Comparison of ENCODE assay signal across 8 mouse cellular contexts in the genomic region with DNA sequence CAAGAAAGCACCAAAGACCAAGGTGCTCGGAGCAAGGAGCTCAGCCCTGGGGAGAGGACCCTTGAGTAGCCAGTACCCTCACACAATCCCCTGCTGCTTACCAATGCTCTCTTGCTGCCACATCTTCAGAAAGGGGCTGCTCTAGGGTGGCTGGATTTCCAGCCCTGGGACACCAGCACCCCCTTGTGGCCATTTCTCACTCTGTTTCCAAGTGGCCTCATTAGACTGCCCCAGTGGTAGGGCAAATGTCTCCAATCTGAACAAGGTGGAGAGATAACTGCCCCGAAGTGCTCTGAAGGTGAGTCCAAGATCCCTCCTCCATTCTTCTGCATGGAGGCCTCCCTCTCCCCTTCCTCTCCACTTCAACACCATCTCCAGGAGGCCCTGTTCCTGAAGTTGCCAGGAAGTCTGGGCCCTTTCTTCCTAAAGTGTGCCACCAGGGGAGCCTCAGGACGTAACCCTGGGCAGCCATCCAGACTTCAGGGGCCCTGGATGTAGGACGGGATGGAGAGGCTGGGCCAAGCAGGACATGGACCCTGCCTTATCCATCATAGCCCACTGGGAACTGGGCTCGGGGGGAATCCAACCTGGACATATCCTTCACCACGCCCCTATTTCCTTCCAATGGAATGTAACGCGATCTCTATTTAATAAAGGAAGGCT. TPM values are rescaled to one million over a fixed set of nuclear protein-coding genes. Genes with fewer than 3 reads are reported as not detected.
DNase-seq lines count a peak whose midpoint lies in the region; ATAC-seq and TF ChIP-seq lines count a peak whose summit lies in the region.

No protein-coding gene starts in this region.

- H3K4me1 ChIP-seq in ES-Bruce4 (ENCODE audit: control insufficient read depth, insufficient read depth, low read length): no peaks in the 10 kb centered on the region
- peaks cover 35% of the 10 kb centered on the region for H3K4me1 ChIP-seq in forebrain, embryonic 10.5 days
- H3K4me1 ChIP-seq in lung, embryonic 14.5 days (ENCODE audit: insufficient read depth): peaks cover 21% of the 10 kb centered on the region
- peaks cover 7% of the 10 kb centered on the region; the same call in 1 of the 2 replicates for H3K4me1 ChIP-seq in olfactory bulb, adult 2 months (ENCODE audit: control insufficient read depth, insufficient read depth, low read length)

- 53% methylated on average over 8 of the region's 8 CpGs for WGBS in forebrain, embryonic 10.5 days
- WGBS in lung, embryonic 14.5 days: 54% methylated on average over 8 of the region's 8 CpGs
- WGBS in olfactory bulb, adult 2 months: 57% methylated on average over 8 of the region's 8 CpGs

- intact Hi-C loops in heart, postnatal 10 days (cut with DNase I): loop anchor here (1.0 to 5.0 kb wide), 2 partner anchors 35 to 147 kb away; a partner anchor contains a TSS

- no peak for TF ChIP-seq POLR2A in ES-Bruce4 (IDR thresholded peaks at IDR 0.05; ENCODE audit: insufficient read depth, low read length)
- TF ChIP-seq POLR2A in olfactory bulb, adult 2 months (IDR thresholded peaks at IDR 0.05; ENCODE audit: insufficient read depth, low read depth, low read length): no peak

- peak; percentile 90 for TF ChIP-seq CTCF in ES-Bruce4 (IDR thresholded peaks at IDR 0.05; ENCODE audit: low read depth, low read length)
- TF ChIP-seq CTCF in layer of hippocampus, adult 2 months (conservative IDR thresholded peaks at IDR 0.05): peak; percentile 94
- peak; percentile 96 for TF ChIP-seq CTCF in lung, embryonic 14.5 days (IDR thresholded peaks at IDR 0.05; ENCODE audit: low read depth)
- TF ChIP-seq CTCF in olfactory bulb, adult 2 months (IDR thresholded peaks at IDR 0.05; ENCODE audit: insufficient read depth, low read depth, low read length): peak; percentile 54; the same call in 1 of the 2 replicates

- peak; percentile 52 for ATAC-seq in lung, embryonic 14.5 days (ENCODE audit: insufficient read depth)

- no peaks in the 10 kb centered on the region for H3K36me3 ChIP-seq in ES-Bruce4 (ENCODE audit: control insufficient read depth, insufficient read depth, low read length, poor library complexity, severe bottlenecking)
- H3K36me3 ChIP-seq in forebrain, embryonic 10.5 days (replicated peaks): peaks cover 4% of the 10 kb centered on the region; the same call in 1 of the 2 replicates
- peaks cover 26% of the 10 kb centered on the region for H3K36me3 ChIP-seq in lung, embryonic 14.5 days (ENCODE audit: insufficient read depth)

- TF ChIP-seq EP300 in ES-Bruce4 (IDR thresholded peaks at IDR 0.05; ENCODE audit: insufficient read depth, low read depth, low read length): no peak

- H3K27me3 ChIP-seq in ES-Bruce4 (ENCODE audit: control insufficient read depth, insufficient read depth, low read length, poor library complexity, severe bottlenecking): 0 out of 2 replicates have a peak, but pooled peaks cover 2% of the 10 kb centered on the region
- peaks cover 20% of the 10 kb centered on the region for H3K27me3 ChIP-seq in forebrain, embryonic 10.5 days (ENCODE audit: poor library complexity, severe bottlenecking)
- no peaks in the 10 kb centered on the region for H3K27me3 ChIP-seq in lung, embryonic 14.5 days (ENCODE audit: insufficient read depth, low read length)

- no peak overlapping the region for H3K4me2 ChIP-seq in lung, embryonic 14.5 days

- no peak overlapping the region for H3K4me3 ChIP-seq in ES-Bruce4 (ENCODE audit: low read depth, low read length)
- no peak overlapping the region for H3K4me3 ChIP-seq in forebrain, embryonic 10.5 days
- H3K4me3 ChIP-seq in layer of hippocampus, adult 2 months: no peak overlapping the region
- H3K4me3 ChIP-seq in lung, embryonic 14.5 days (ENCODE audit: low read depth, low read length): no peak overlapping the region
- H3K4me3 ChIP-seq in olfactory bulb, adult 2 months (ENCODE audit: insufficient read depth, low read depth, low read length): no peak overlapping the region

- H3K9me3 ChIP-seq in ES-Bruce4 (replicated peaks; ENCODE audit: control insufficient read depth, insufficient read depth, low read length, poor library complexity, severe bottlenecking): no peaks in the 10 kb centered on the region
- no peaks in the 10 kb centered on the region; the same call in 1 of the 2 replicates for H3K9me3 ChIP-seq in forebrain, embryonic 10.5 days
- no peaks in the 10 kb centered on the region for H3K9me3 ChIP-seq in lung, embryonic 14.5 days (ENCODE audit: low read depth, low read length)

- peak; percentile 82 for DNase-seq in c-Kit-positive CD71-negative TER-119-negative erythroid progenitor cells, embryonic 14.5 days (ENCODE audit: low read depth)
- DNase-seq in forebrain, embryonic 10.5 days (ENCODE audit: extremely low spot score, low spot score): peak; percentile 79
- peak; percentile 86 to 93 for DNase-seq in heart, postnatal 10 days
- peak; percentile 64 to 87 for DNase-seq in layer of hippocampus, adult 2 months (ENCODE audit: low spot score in 2 of 2)
- peak; percentile 93 for DNase-seq in lung, embryonic 14.5 days
- peak; percentile 83 for DNase-seq in thymus, postnatal 0 days (ENCODE audit: low spot score)

- no peak overlapping the region for H3K9ac ChIP-seq in ES-Bruce4 (ENCODE audit: low read depth, poor library complexity, severe bottlenecking)
- H3K9ac ChIP-seq in lung, embryonic 14.5 days: no peak overlapping the region

- no peak overlapping the region for H3K27ac ChIP-seq in ES-Bruce4 (ENCODE audit: insufficient read depth, low read length)
- H3K27ac ChIP-seq in forebrain, embryonic 10.5 days: peak overlapping the region; percentile 21; the same call in 1 of the 2 replicates
- H3K27ac ChIP-seq in layer of hippocampus, adult 2 months: no peak overlapping the region
- no peak overlapping the region for H3K27ac ChIP-seq in lung, embryonic 14.5 days (ENCODE audit: low read depth)
- no peak overlapping the region for H3K27ac ChIP-seq in olfactory bulb, adult 2 months (ENCODE audit: insufficient read depth, low read depth, low read length)

RNA-seq across cellular contexts. Expression of a gene that starts 6.5 kb away (rescaled TPM):
- polyA plus RNA-seq in ES-Bruce4 (2011; ENCODE audit: insufficient read depth, insufficient read length, low read depth, missing spikeins): 0.81 and 3.1 TPM in 2 replicates
- 4.6 and 5.5 TPM in 2 replicates for polyA plus RNA-seq in forebrain, embryonic 10.5 days (2016; fragmentation: Nextera tagmentation; extraction: Ambion mirVana)
- total RNA-seq in heart, postnatal 10 days (2021): 10 to 100 TPM; 39.7 to 45.5 TPM
- total RNA-seq in layer of hippocampus, adult 2 months (2021): 10 to 100 TPM; 25.0 to 25.6 TPM
- polyA plus RNA-seq in lung, embryonic 14.5 days (2014; fragmentation: Nextera tagmentation; extraction: Ambion mirVana): 31.1 and 38.8 TPM in 2 replicates
- not detected in 2 replicates for polyA plus RNA-seq in olfactory bulb, adult 2 months (2012; ENCODE audit: insufficient read depth, insufficient read length, low replicate concordance, missing spikeins)
- polyA plus RNA-seq in thymus, postnatal 0 days (2015; fragmentation: Nextera tagmentation; extraction: Ambion mirVana): 1.2 and 1.6 TPM in 2 replicates

RNA-seq across cellular contexts. Expression of a gene that starts 33.4 kb away (rescaled TPM):
- polyA plus RNA-seq in ES-Bruce4 (2011; ENCODE audit: insufficient read depth, insufficient read length, low read depth, missing spikeins): 3.2 and 4.1 TPM in 2 replicates
- polyA plus RNA-seq in forebrain, embryonic 10.5 days (2016; fragmentation: Nextera tagmentation; extraction: Ambion mirVana): 39.3 and 39.8 TPM in 2 replicates
- total RNA-seq in heart, postnatal 10 days (2021): 10 to 100 TPM; 10.4 to 12.1 TPM
- 10 to 100 TPM in 1 of 2 experiments, 1 to 10 TPM in 1; 9.7 to 10.4 TPM for total RNA-seq in layer of hippocampus, adult 2 months (2021)
- 30.9 and 34.0 TPM in 2 replicates for polyA plus RNA-seq in lung, embryonic 14.5 days (2014; fragmentation: Nextera tagmentation; extraction: Ambion mirVana)
- not detected in 2 replicates for polyA plus RNA-seq in olfactory bulb, adult 2 months (2012; ENCODE audit: insufficient read depth, insufficient read length, low replicate concordance, missing spikeins)
- 12.6 and 13.3 TPM in 2 replicates for polyA plus RNA-seq in thymus, postnatal 0 days (2015; fragmentation: Nextera tagmentation; extraction: Ambion mirVana)

RNA-seq across cellular contexts. Expression of a gene that starts 33.5 kb away (rescaled TPM):
- 1.4 and 3.1 TPM in 2 replicates for polyA plus RNA-seq in ES-Bruce4 (2011; ENCODE audit: insufficient read depth, insufficient read length, low read depth, missing spikeins)
- polyA plus RNA-seq in forebrain, embryonic 10.5 days (2016; fragmentation: Nextera tagmentation; extraction: Ambion mirVana): 2.1 and 2.3 TPM in 2 replicates
- under 1 TPM; 0.20 to 0.36 TPM for total RNA-seq in heart, postnatal 10 days (2021)
- 1 to 10 TPM; 1.2 to 1.5 TPM for total RNA-seq in layer of hippocampus, adult 2 months (2021)
- polyA plus RNA-seq in lung, embryonic 14.5 days (2014; fragmentation: Nextera tagmentation; extraction: Ambion mirVana): 1.0 and 1.4 TPM in 2 replicates
- polyA plus RNA-seq in olfactory bulb, adult 2 months (2012; ENCODE audit: insufficient read depth, insufficient read length, low replicate concordance, missing spikeins): not detected in 2 replicates
- polyA plus RNA-seq in thymus, postnatal 0 days (2015; fragmentation: Nextera tagmentation; extraction: Ambion mirVana): 0.39 and 0.54 TPM in 2 replicates

RNA-seq across cellular contexts. Expression of a gene that starts 54.5 kb away (rescaled TPM):
- 606 and 634 TPM in 2 replicates for polyA plus RNA-seq in ES-Bruce4 (2011; ENCODE audit: insufficient read depth, insufficient read length, low read depth, missing spikeins)
- polyA plus RNA-seq in forebrain, embryonic 10.5 days (2016; fragmentation: Nextera tagmentation; extraction: Ambion mirVana): 1,226 and 1,339 TPM in 2 replicates
- 1,000 to 10,000 TPM; 1,753 to 1,826 TPM for total RNA-seq in heart, postnatal 10 days (2021)
- 1,000 to 10,000 TPM; 3,170 to 3,409 TPM for total RNA-seq in layer of hippocampus, adult 2 months (2021)
- 1,651 and 1,692 TPM in 2 replicates for polyA plus RNA-seq in lung, embryonic 14.5 days (2014; fragmentation: Nextera tagmentation; extraction: Ambion mirVana)
- polyA plus RNA-seq in olfactory bulb, adult 2 months (2012; ENCODE audit: insufficient read depth, insufficient read length, low replicate concordance, missing spikeins): 1,416 TPM in 1 of 2 replicates, not detected in the other
- polyA plus RNA-seq in thymus, postnatal 0 days (2015; fragmentation: Nextera tagmentation; extraction: Ambion mirVana): 2,555 and 2,649 TPM in 2 replicates
